Mouse (Mus musculus): ENCODE measurements around the gene Kif14.

DNA sequence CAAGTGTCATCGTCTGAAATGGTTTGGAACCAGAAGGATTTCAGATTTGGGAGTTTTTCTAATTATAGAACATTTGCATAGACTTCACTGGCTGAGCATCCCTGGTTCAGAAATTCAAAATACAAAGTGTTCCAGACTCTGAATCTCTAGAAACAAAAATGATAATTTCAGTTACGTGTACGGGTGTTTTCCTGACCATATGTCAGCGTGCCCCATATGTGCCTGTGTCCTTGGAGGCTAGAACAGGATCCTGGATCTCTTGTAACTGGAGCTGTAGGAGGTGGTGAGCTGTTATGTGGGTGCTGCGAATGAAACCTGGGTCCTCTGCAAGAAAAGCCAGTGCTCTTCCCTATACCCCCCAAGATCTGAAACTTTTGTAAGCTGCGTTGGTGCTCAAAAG, 47.8 kb upstream of the Kif14 start:
- no peak for TF ChIP-seq EP300 (IDR thresholded peaks at IDR 0.05; ENCODE audit: insufficient read depth, low read depth, low read length)
- TF ChIP-seq POLR2A (IDR thresholded peaks at IDR 0.05; ENCODE audit: insufficient read depth, low read depth, low read length), result no peak
- no peak for TF ChIP-seq CTCF (IDR thresholded peaks at IDR 0.05)

All from heart, adult 2 months (tissue).